Mouse (Mus musculus) limb, embryonic 14.5 days (tissue): ENCODE measurements around the gene Asic2. TPM values are rescaled to one million over a fixed set of nuclear protein-coding genes. Genes with fewer than 3 reads are reported as not detected.

Source experiments
- ATAC-seq: fragments of 200-750 bp; cut with Nextera tagmentation; 2 replicates; pipeline ENCODE4 v1.8.0; 2017; ENCODE audit warnings: low read depth, moderate number of reproducible peaks, moderate TSS enrichment; ENCODE audit not compliant: low FRiP score
- DNase-seq: peaks from one replicate; pipeline ENCODE4 v3.0.0-alpha.2; 2015; ENCODE audit warnings: low spot score
- H3K27ac ChIP-seq: fragments of 300-500 bp; sonication (generic); replicated peaks from 2 replicates; pipeline ENCODE4 v1.5.1; 2014; ENCODE audit warnings: low read depth, mild to moderate bottlenecking, low read length, moderate library complexity, mixed read lengths
- H3K27me3 ChIP-seq: fragments of 300-500 bp; sonication (generic); 2 replicates; pipeline ENCODE4 v1.6.1; 2014; ENCODE audit warnings: low read length, mixed read lengths; ENCODE audit not compliant: control insufficient read depth, insufficient read depth
- H3K36me3 ChIP-seq: fragments of 300-500 bp; sonication (generic); 2 replicates; pipeline ENCODE4 v1.6.1; 2014; ENCODE audit warnings: mild to moderate bottlenecking, low read length, moderate library complexity, mixed read lengths; ENCODE audit not compliant: control insufficient read depth, insufficient read depth
- H3K4me1 ChIP-seq: fragments of 300-500 bp; sonication (generic); 2 replicates; pipeline ENCODE4 v1.6.1; 2014; ENCODE audit warnings: antibody characterized with exemption, low read length, mixed read lengths; ENCODE audit not compliant: control insufficient read depth, insufficient read depth
- H3K4me2 ChIP-seq: fragments of 300-500 bp; sonication (generic); replicated peaks from 2 replicates; pipeline ENCODE4 v1.6.1; 2014; ENCODE audit warnings: low read depth, mild to moderate bottlenecking, low read length, moderate library complexity; ENCODE audit not compliant: severe bottlenecking
- H3K4me3 ChIP-seq: fragments of 300-500 bp; sonication (generic); replicated peaks from 2 replicates; pipeline ENCODE4 v1.5.1; 2014; ENCODE audit warnings: low read length
- H3K9ac ChIP-seq: fragments of 300-500 bp; sonication (generic); 2 replicates; pipeline ENCODE4 v1.6.1; 2014; ENCODE audit warnings: mild to moderate bottlenecking, low read depth, low read length, moderate library complexity; ENCODE audit not compliant: severe bottlenecking
- H3K9me3 ChIP-seq: fragments of 300-500 bp; sonication (generic); 2 replicates; pipeline ENCODE4 v1.6.1; 2016; ENCODE audit warnings: low read length; ENCODE audit not compliant: control insufficient read depth
- POLR2A ChIP-seq: fragments of 200-500 bp; IDR thresholded peaks from 2 replicates; pipeline ENCODE4 v1.8.0; 2012; ENCODE audit warnings: inconsistent platforms, mild to moderate bottlenecking, moderate library complexity, borderline replicate concordance; ENCODE audit not compliant: insufficient read depth, insufficient read length; ENCODE audit errors: extremely low read depth
- whole genome bisulfite sequencing: fragments of 180-500 bp; shearing (Covaris S2); extraction: QIAGEN DNeasy Blood & Tissue Kit; methylation state at CpG from one replicate; pipeline ENCODE4 v1.1.7; 2014; 5-methylcytosine and 5-hydroxymethylcytosine counted together
- polyA plus RNA-seq, 2 experiments: library from polyadenylated mRNA; depleted of rRNA in 1 of 2; stranded (reverse) in 1 of 2; unstranded in 1 of 2; fragments of >200 nt; fragmentation: Nextera tagmentation in 1 of 2; extraction: Ambion mirVana in 1 of 2; gene quantifications; 2 replicates each; pipeline versions ENCODE4 v1.2.1 to v1.2.3; 2012 to 2014

Gene Asic2
- polyA plus RNA-seq, 2 experiments, result 0.72 to 1.3 TPM

DNA sequence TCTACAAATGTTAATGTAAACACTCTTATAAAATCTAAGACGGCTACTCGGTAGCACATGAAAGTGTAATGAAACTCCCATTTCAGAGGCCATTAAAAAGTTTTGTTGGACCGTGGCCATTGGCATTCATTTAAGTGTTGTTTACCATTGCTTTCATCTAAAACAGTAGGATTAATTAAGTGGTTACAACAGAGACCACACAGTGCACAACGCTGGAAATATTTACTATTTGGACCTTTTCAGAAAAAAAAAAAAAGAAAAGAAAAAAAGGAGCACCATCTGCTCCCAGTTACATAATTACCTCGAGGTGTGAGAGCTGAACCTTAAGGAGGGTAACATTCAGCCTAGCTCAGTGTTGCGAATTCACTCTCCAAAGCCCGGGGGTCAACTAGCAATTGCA, 1122.8 kb downstream of the Asic2 start:
- Histone ChIP-seq H3K4me1 (no peaks in the 10 kb centered on the region), H3K27ac (no peak overlapping the region), H3K4me3 (no peak overlapping the region), H3K9ac (no peak overlapping the region), H3K4me2 (no peak overlapping the region), H3K27me3 (no peaks in the 10 kb centered on the region), H3K36me3 (no peaks in the 10 kb centered on the region), H3K9me3 (no peaks in the 10 kb centered on the region)
- WGBS, result 11% methylated on average over 7 of the region's 7 CpGs
- no peak for DNase-seq
- no peak for TF ChIP-seq POLR2A
- no peak for ATAC-seq

DNA sequence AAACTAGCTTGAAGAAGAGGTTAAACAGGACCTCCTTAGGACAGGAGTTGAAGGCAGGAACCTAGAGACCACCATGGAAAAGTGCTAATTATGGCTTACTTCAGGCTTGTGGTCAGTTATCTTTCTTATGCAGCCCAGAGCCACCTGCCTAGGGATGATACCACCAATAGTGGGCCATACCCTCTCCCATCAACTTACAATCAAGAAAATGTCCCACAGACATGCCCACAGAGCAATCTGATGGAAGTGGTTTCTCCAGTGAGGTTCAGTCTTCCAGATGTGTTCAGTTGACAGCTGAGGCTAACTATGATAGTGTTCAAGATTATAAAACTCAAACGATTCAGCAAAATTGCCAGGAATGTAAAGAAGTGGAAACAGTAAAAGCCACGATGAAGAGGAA, 1124.8 kb downstream of the Asic2 start:
- Histone ChIP-seq H3K4me2 (no peak overlapping the region), H3K27ac (no peak overlapping the region), H3K27me3 (no peaks in the 10 kb centered on the region), H3K9me3 (no peaks in the 10 kb centered on the region), H3K4me1 (no peaks in the 10 kb centered on the region), H3K9ac (no peak overlapping the region), H3K36me3 (no peaks in the 10 kb centered on the region), H3K4me3 (no peak overlapping the region)
- 70% methylated on average over 2 of the region's 2 CpGs for WGBS
- DNase-seq, result no peak
- no peak for TF ChIP-seq POLR2A
- no peak for ATAC-seq

DNA sequence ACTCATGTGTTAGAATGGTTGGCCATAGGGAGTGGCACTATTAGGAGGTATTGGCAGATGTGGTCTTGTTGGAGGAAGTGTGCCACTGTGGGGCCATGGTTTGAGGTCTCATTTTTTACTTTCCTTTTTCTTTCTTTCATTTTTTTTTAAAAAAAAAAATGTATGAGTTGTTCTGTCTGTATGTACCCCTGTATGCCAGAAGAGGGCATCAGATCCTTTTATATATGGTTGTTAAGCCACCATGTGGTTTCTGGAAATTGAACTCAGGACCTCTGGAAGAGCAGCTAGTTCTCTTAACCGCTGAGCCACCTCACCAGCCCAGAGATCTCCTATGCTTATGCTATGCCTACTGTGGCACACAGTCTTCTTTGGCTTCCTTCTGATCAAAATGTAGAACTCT, 1129.5 kb downstream of the Asic2 start:
- no peak for ATAC-seq

DNA sequence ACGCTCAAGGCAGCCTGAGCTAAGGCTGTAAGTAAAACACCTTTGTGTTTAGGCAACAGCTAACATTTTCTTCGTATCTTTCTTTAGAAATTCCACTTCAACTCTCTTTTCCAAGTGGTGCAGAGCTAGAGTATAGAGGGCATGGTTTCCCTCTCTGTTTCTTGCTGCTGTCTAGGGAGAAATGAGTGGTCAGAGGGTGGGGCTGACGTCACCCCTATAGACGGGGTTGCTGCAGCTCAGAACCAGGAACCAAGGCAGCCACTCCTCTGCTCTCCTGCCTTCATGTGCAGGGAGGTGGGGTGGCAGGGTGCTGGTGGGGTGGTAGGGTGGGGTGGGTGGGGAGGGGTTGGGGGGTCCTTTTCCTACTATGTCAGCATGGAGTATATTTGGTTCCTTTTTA, 1132.4 kb downstream of the Asic2 start:
- DNase-seq (no peak), ATAC-seq (no peak)
- no peaks in the 10 kb centered on the region for H3K9me3 ChIP-seq
- H3K4me2 ChIP-seq, result no peak overlapping the region
- H3K36me3 ChIP-seq, result no peaks in the 10 kb centered on the region
- H3K4me1 ChIP-seq, result no peaks in the 10 kb centered on the region
- H3K27ac ChIP-seq, result no peak overlapping the region
- no peaks in the 10 kb centered on the region for H3K27me3 ChIP-seq
- no peak overlapping the region for H3K9ac ChIP-seq
- 59% methylated on average over 4 of the region's 4 CpGs for WGBS
- no peak for TF ChIP-seq POLR2A
- H3K4me3 ChIP-seq, result no peak overlapping the region

More for the DNA sequence above, 1129.5 kb downstream of the Asic2 start:
- H3K9me3 ChIP-seq, result no peaks in the 10 kb centered on the region
- no peak overlapping the region for H3K9ac ChIP-seq
- no peak for TF ChIP-seq POLR2A
- 91% methylated on average over 1 of the region's 1 CpGs for WGBS
- DNase-seq, result no peak
- H3K27me3 ChIP-seq, result no peaks in the 10 kb centered on the region
- H3K4me1 ChIP-seq, result no peaks in the 10 kb centered on the region
- no peak overlapping the region for H3K4me2 ChIP-seq
- H3K36me3 ChIP-seq, result no peaks in the 10 kb centered on the region
- no peak overlapping the region for H3K4me3 ChIP-seq
- H3K27ac ChIP-seq, result no peak overlapping the region

DNA sequence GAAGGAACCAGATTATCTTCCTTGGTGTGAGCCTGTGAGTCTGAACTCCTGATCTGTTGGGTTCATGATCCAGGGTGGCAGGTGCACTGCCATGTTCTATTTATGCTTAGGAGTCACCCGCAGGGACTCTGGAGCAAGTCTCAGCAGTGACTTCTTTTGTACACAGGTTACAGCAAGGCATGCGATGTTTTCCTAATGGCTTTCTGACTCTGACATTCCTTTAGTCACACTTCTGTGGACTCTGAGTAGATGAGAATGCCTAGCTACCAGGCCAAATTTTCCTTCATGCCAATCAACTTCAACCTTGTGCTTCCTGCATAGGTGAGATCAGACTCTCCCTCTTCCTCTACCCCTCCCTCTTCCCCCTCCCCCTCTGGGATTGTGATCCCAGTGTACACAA, 1132.9 kb downstream of the Asic2 start:
- no peak overlapping the region for H3K4me3 ChIP-seq
- no peak overlapping the region for H3K27ac ChIP-seq
- H3K9ac ChIP-seq, result no peak overlapping the region
- no peaks in the 10 kb centered on the region for H3K9me3 ChIP-seq
- H3K4me2 ChIP-seq, result no peak overlapping the region
- no peaks in the 10 kb centered on the region for H3K4me1 ChIP-seq
- ATAC-seq (no peak), DNase-seq (no peak)
- 80% methylated on average over 2 of the region's 2 CpGs for WGBS
- TF ChIP-seq POLR2A, result no peak
- H3K36me3 ChIP-seq, result no peaks in the 10 kb centered on the region
- no peaks in the 10 kb centered on the region for H3K27me3 ChIP-seq

Other genes with a start within 250 kb of the Asic2 start
- not detected in 2 replicates for gene 5530401A14Rik, start 107.8 kb downstream of the Asic2 start, polyA plus RNA-seq (2012; rRNA removed)
- gene 5530401A14Rik, start 107.8 kb downstream of the Asic2 start, polyA plus RNA-seq (2014; fragmentation: Nextera tagmentation; extraction: Ambion mirVana), result 0.07 TPM in 1 of 2 replicates, not detected in the other
- 4.7 and 7.0 TPM in 2 replicates for gene Ccl2, start 67.1 kb upstream of the Asic2 start, polyA plus RNA-seq (2012; rRNA removed)
- 6.3 and 7.7 TPM in 2 replicates for gene Ccl2, start 67.1 kb upstream of the Asic2 start, polyA plus RNA-seq (2014; fragmentation: Nextera tagmentation; extraction: Ambion mirVana)
- not detected in 2 replicates for gene Gm17268, start 70.1 kb upstream of the Asic2 start, polyA plus RNA-seq (2012; rRNA removed)
- gene Gm17268, start 70.1 kb upstream of the Asic2 start, polyA plus RNA-seq (2014; fragmentation: Nextera tagmentation; extraction: Ambion mirVana), result not detected in 2 replicates
- 1.2 and 1.5 TPM in 2 replicates for gene Ccl7, start 77.3 kb upstream of the Asic2 start, polyA plus RNA-seq (2012; rRNA removed)
- gene Ccl7, start 77.3 kb upstream of the Asic2 start, polyA plus RNA-seq (2014; fragmentation: Nextera tagmentation; extraction: Ambion mirVana), result 4.3 and 4.6 TPM in 2 replicates
- gene Ccl11, start 89.4 kb upstream of the Asic2 start, polyA plus RNA-seq (2012; rRNA removed), result 4.3 and 5.8 TPM in 2 replicates
- 4.0 and 4.9 TPM in 2 replicates for gene Ccl11, start 89.4 kb upstream of the Asic2 start, polyA plus RNA-seq (2014; fragmentation: Nextera tagmentation; extraction: Ambion mirVana)
- 4.0 and 4.6 TPM in 2 replicates for gene Ccl12, start 133.4 kb upstream of the Asic2 start, polyA plus RNA-seq (2012; rRNA removed)
- gene Ccl12, start 133.4 kb upstream of the Asic2 start, polyA plus RNA-seq (2014; fragmentation: Nextera tagmentation; extraction: Ambion mirVana), result 5.0 and 5.3 TPM in 2 replicates
- gene Ccl8, start 146.7 kb upstream of the Asic2 start, polyA plus RNA-seq (2012; rRNA removed), result not detected in 2 replicates
- gene Ccl8, start 146.7 kb upstream of the Asic2 start, polyA plus RNA-seq (2014; fragmentation: Nextera tagmentation; extraction: Ambion mirVana), result not detected in 2 replicates